Mouse (Mus musculus): ENCODE data around the gene Dock9.

DNA sequence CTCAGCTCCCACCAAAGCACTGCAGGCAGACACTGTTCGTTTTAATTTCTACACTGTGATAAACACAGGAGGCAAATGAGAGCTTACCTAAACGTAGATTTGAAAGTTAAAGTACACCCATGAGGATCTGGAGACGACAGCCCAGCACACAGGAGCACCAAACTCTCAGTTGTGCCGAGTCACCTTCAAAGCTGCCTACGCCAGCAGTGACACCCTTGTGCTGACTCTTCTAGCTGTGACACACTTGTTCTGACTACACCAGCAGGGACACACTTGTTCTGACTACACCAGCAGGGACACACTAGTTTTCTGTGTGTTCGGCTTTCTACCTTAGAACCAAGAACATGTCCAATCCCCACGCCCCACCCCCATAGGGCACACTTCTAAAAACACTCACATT, 110.4 kb downstream of the Dock9 start:
- TF ChIP-seq CTCF (IDR thresholded peaks at IDR 0.05; ENCODE audit: low read depth): no peak
- no peak for TF ChIP-seq EP300 (IDR thresholded peaks at IDR 0.05; ENCODE audit: low read depth)

Data from heart, postnatal 0 days (tissue).